Mouse (Mus musculus) monocyte, adult 5-6 weeks (primary cell): ENCODE measurements around the gene Tmem176a. TPM values are rescaled to one million over a fixed set of nuclear protein-coding genes. Genes with fewer than 3 reads are reported as not detected.
"Not testable (repeated sequence)": the region's sequence is repeated elsewhere in the genome, so short reads cannot be mapped to it uniquely, and the experiment has no call there.

ENCODE experiments used
- ATAC-seq: fragments of 153-309, 156-312 bp; replicated peaks from 2 replicates; pipeline ENCODE4 v1.8.0; 2017; ENCODE audit warnings: mild to moderate bottlenecking; ENCODE audit not compliant: low TSS enrichment, insufficient number of reproducible peaks, severe bottlenecking, poor library complexity, low FRiP score
- total RNA-seq: library from RNA; stranded (forward); fragments of 200-1000, 200-491, 200-594 nt; gene quantifications from 3 replicates; pipeline ENCODE4 v1.2.3, GENCODE M21; 2017

Tmem176a gene
- total RNA-seq, 1 experiment from 2014 or later, result 9.7 TPM

DNA sequence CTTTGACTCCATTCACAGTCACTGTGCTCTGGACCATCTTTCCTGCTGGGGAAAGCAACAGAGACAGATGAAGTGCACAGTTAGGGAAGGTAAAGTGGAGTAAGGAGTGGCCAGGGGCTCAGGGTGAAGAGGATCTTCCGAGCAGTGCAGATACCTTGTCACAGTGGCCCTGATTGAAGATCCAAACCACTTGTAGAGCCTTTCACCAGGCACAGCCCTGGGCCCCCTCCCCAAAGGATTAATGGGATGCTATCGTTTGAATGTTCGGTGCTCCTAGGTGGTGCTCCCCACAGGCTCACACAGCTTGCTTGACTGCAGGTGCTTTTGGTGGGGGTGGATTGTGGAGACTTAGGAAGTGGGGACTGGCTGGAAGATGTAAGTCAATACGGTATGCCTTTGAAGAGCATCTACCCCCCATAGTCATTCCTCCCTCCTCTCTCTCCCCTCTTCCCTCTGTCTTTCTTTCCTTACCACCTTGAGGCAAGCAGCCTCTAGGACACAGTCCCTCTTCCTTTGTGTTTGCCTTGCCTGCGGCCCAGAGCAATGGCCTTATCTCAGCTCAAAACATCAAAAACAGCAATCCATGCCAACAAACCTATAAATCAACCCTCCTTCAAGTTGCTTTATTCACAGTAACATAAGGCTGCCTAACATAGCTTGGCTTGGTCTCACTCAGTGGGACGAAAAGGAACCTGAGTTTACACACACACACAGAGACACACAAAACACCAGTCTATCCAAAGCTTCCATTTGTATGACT, 2.2 kb upstream of the Tmem176a start:
- no peak for ATAC-seq

DNA sequence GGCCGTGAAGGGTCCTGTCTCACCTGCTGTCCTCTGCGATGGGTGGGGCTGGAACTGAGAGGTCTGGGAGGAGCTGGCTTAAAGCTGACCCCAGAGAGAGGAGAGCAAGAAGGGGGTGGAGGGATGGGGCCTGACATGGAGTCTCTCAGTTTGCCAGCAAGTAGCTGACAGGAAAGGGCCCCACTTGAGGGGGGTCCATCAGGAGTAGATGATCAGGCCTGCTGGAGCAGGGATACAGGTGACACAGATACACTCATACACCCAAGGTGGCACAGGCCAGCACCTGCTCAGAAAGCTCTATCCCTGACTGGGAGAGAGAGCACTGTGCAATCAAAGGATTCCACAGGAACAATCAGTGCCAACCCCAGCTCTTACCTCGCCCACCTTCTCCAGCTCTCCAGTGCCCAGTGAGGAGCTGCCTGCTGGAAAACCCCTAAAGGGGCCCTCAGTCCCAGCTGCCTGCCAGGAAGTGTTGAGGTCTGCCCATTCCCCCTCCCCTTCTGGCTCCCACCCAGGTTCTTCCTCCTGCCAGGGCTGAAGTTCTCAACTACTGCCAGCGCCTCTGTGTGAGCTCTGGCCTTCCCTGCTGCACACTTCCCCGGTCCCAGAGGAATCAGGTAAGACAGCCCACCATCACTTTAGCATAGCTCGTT, 380 bp downstream of the Tmem176a start, which contains the start of gene Tmem176b:
Tmem176b (minus strand) TSS at position 524 of the 653 bp plus-strand sequence.
- no peak for ATAC-seq

DNA sequence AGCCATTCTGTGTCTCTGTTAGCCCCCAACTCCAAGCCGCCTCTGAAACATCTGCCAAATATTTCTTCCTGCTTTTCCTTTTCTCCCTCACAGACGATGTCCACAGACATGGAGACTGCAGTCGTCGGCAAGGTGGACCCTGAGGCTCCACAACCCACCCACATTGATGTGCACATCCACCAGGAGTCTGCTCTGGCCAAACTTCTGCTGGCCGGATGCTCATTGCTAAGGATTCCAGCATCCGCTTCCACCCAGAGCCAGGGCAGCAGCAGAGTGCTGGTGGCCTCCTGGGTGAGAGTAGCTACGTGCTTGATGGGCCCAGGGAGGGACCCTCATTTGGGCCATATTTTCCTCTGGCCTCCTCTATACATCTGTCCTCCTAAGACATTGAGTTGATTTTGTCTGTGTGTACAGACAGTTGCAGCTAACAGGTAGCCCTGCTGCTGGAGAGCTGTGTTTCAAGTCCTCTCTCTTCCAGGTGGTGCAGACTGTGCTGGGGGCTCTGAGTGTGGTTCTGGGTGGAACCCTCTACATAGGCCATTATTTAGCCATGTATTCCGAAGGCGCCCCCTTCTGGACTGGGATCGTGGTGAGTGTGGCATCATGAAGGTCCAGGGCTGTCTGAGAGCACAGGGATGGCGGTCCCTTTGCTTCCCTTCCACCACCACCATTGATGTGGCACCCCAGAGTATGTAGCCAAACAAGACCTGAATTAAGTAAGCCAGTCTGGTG, 1.6 kb downstream of the Tmem176a start:
- ATAC-seq, result no peak

DNA sequence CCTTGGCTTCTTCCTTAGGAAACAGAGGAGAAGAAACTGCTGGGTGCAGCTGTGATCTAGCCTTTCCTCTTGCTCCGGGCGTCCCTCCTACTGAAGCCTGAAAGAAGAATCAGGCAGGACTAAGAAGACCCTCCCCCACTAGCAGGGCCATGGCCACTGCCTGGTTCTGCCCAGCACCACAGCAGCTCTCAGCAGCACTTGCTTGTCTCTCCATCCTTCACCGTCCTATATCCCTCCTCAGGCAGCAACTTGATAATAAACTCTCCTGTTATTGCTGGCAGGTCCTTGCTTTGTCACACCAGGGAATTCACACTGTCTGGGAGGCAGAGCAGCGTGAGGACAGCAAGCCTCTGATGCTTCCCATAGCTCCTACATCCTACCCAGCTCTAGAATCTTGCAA, 4.4 kb downstream of the Tmem176a start:
- ATAC-seq, result no peak

DNA sequence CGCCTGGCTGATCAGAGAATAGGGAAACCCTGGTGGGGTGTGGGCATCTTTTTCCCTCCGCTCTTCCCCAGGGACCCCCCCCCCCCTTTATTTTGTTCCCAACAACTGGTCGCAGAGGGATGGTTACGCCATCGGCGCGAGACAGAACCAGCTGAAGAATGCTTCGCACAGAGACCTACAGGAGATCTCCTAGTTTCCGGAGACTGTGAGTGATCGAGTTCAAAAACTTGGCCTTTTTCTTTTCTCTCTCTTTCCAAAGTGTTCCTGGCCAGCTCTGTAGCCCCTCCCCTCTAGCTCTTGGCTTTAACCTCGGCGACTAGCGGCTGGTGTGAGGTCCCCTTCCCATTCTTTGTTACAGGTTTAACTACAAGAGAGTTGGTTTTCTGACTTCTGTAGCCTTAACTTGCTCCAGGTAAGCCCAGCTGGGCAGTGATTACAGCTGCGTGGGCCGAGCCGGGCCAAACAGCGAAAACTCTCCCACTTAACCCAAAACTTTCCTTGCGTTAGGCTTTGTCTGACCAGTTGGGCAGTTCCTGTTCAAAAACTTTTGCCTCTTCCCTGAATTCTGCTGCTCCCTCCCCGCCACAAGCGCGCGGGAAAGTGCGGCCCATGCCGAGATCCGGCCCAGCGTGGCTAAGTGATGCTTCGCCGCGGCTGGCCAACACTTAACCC, 11.2 kb downstream of the Tmem176a start:
- ATAC-seq, result no peak

DNA sequence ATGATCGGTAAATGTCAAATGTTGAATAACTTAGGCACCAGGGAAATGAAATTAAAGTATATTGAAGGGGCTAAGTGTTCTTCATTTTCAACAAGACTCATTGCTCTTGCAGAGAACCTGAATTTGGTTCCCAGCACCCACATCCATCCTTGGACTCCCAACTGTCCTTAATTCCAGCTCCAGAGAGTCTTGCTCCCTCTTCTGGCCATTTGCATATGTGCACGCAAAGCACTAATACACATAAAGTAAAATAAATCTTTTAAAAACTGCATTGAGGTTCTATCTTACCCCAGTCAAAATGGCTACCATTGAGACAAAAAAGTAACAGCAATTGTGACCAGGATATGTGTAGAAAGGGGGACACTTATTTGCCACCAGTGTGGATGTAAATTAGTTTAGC, 13.4 kb downstream of the Tmem176a start:
- ATAC-seq, result no peak

DNA sequence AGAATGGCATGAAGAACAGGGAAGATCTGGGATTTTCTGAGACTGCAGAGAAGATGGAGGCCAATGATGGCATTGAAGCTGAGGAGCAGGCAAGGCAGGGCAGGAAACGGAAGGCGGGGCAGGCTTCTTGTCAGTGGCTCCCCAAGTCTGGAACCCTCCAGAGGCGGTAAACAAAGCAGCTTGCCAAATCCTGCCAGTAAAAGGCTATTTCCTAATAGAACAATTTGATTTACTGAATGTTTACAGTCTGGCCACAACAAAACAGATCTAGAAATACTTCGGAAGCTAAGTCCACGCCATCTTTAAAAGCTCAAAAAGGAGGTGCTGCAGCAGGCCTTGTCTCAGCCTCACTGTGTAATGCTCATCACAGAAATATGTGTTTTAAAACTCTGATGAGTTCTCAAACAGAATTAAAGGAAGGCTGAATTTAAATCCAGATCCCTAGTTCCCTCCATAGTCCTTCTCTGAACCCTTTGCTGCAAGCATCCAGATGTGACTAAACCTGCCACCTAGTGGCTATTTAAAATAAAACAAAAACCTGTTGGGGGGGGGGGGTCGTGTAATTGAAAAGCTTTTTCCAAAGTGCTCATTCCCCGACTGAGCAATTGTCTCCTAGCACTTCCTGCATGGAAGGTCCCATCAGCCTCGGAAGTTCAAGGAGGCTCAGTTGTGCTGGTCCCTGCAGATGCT, 17.0 kb downstream of the Tmem176a start:
- no peak for ATAC-seq

DNA sequence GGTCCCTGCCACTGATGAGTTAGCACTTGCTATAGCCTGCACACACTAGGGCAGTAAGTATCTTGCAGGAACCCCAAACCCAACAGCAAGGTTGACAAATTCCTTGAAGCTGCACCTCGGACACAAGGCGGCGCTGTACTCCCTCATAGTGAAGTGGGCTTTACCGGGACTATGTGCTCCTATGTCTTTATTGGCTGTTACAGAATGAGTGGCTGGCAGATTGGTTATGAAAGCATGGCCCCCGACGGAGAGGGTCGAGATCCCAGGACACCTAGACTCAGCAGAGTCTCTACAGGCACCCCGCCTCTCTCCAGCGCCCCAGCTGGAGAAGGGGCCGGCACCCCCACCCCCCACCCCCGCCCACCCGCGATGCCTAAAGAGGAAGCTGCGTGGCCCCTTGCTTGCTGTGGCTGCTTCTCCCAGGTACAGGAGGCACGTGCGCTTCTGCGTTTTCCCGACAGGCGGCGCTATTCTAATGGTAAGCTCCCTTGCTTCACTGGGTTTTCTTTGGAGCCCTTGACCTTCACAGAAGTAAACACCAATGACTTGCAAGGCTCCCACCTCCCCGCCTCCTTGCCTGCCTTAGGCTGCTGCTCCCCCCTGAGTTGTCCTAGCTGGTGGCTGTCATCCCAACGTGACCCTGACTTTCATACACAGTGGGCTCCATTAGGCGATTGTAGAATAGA, 19.6 kb downstream of the Tmem176a start:
- ATAC-seq, result peak; percentile 51; the same call in 1 of the 2 replicates

DNA sequence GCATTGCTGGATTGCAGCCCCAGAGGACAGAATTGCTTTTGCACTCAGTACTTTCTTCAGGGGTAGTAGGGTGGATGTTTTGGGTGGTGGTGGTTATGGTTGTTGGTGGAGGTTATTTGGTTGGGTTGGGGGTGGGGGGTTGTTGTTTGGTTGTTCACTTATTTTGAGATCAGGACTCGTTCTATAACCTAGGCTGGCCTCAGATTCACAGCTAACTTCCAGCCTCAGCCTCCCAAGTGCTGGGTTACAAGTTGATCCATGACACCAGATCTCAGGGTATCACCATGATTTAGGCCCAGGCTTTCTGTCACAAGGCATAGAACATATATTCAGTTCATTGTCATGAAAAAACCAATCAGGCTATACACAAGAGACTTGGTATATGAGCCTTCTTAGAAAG, 20.1 kb downstream of the Tmem176a start:
- no peak for ATAC-seq

DNA sequence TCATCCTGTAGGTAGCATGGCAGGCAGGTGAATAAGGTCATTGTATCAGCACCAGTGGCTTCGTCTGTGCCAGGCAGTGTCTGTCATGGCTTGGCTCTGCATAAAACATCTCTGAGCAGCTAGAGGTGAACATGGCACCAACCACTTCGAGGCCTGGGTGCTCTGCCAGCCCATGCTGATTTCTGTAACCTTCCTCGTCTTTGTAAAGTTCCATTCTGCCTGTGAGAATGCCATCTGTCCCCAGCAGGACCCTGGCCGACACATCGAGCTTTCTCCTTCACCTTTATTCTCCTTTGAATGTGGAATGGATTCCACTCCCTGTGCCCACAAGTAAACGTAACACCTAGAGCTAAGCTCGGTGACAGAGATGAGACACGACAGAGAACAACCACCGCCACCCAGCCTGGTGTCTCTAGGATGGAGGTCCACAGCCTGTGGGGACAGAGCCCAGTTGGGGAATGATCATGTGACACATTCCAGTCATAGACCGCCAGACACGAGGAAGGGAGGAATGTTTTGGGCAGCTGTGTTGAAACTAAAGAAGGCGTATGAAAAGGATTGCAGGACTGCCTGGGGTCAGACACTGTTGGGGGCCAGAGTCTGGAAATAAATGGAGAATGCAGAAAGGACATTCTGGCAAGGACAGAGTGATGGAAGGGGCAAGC, 21.0 kb downstream of the Tmem176a start:
- ATAC-seq, result no peak

DNA sequence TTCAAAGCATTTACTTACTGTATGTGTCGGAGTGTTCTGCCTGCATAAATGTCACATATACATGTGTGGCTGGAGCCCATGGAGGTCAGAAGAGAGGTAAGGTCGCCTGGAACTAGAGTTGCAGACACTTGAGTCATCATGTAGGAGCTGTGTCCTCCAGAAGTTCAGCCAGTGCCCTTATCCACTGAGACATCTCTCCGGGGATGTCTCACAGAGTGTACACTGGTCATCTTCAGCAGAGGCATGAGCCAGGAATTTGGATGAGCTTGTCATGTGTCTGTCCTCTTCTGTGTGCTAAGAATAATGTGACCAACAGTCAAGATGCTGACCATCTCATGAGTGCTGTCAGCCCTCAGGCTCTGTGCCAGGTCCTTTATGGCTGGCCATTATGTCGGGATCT, 22.1 kb downstream of the Tmem176a start:
- no peak for ATAC-seq

DNA sequence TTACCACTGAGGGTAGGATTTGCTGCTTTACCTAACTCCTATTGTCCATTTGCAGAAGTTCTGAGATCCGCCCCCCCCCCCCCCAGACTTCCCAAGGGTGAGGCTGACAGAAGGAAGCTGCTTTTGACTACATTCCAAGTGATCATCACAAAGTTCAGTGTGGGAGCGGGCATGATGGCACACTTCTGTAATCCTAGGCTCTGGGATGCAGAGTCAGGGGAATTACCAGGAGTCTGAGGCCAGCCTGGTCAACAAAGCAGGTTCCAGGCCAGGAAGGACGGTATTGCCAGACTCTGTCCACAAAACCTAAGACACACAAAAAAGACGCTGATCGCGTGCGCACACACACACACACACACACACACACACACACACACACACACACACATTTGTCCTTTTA, 22.8 kb downstream of the Tmem176a start:
- no peak for ATAC-seq

DNA sequence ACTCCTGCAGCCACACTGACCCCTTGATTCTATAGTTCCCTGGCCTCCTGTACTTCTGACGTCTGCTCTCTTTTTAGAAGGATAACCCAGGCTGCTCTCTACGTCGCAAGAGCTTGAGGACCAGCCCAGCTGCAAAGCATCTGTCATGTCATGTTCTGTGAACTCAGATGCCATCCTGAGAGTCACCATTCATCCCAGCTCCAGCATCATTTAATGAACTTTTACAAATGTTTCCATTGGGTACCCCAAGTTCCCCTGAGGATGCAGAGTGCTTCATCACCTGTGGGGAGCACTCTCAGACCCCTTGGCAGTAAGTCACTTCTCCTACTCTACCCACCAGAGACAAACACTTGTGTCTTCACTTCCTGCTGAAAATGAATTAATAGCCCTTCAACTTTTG, 23.5 kb downstream of the Tmem176a start:
- no peak for ATAC-seq

DNA sequence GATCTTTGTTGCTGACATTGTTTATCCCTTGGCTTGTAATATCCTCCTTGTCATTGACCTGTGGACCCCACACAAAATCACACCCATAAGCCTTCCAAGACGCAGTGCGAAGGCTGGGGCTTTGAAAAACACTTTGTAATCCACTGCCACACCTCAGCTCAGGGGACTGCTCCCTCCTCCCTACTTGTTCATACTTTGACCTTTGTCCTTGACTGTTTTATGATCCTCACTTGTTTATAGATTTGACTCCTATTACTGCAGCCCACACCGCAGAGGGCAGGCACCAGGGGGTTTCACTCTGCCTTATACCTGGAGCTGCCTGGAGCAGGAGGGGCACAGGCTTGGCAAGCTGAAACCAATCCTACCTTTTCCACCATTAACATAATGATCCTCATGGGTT, 24.0 kb downstream of the Tmem176a start:
- ATAC-seq, result no peak

DNA sequence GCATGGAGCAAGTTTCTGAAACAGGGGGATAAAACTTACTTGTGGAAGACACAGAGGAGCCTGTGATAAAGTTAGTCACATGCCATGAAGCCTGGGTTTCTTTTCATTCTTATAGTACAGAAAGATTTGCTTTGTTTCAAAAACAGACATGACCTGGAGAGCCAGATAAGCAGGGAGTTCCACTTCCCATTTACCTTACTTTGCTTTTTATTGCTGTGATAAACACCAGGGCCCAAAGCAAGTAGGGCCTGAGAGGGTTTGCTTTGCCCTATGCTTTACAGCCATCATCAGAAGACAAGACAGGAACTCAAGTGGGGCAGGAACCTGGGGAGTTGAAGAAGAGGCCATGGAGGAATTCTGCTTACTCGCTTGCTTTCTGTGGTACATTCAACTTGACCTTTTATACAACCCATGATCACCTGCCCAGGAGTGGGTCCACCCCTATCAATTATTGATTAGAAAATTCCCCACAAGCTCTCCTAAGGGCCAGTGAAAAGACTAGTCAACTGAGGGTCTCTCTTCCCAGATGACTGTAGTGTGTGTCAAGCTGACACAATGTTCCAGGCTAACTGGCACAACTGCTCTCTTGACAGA, 24.5 kb downstream of the Tmem176a start:
- no peak for ATAC-seq

DNA sequence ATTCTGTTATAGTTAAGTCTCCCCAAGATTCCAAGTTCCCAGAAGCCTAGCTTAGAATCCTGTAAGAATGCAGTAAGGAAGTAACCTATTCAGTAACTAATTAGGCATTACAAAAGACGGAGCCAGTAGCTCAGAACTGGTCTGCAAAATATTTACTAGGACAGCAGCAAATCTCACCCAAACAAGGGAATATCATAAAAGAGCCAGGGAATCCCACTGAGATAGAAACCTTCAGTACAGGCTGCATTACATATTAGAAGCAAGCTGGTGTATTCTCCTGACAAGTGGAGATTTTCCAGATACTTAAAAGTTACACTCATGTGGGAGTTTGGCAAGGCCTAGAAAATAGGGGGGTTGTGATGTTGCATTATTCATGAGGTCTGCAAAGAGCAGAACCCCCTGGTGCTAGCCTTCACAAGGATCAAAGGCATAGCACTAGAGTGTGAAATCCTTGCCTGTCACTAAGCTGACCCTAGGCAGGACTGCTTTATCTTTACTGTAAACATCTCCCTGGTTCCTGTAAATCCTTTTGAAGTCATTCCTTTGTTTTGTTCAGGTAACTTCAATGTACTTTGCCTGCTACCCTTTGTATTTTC, 25.7 kb downstream of the Tmem176a start:
- not testable (repeated sequence) for ATAC-seq

DNA sequence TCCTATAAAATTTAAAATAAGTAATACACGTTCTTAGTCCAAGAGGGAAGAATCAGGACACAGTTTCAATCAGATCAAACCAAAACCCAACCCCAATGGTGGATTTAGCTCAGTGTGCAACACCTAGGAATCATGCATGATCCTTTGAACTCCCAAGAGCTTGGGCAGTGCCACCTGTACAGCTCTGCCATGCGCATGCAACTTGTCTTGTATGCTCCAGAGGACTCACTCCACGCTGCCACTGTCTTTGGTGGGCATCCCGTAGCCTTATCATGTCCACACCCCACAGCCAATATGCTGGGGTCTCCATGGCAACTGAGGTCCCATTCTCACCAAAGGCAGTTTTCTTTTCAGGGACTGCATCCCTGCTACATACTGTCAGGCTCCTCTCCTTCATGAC, 26.4 kb downstream of the Tmem176a start:
- ATAC-seq, result no peak
